8 mouse cellular contexts compared by ENCODE assay signal in genomic region chr10:24869760-24870290, GRCm38 (mm10). TPM values are rescaled to one million over a fixed set of nuclear protein-coding genes. Genes with fewer than 3 reads are reported as not detected.
DNase-seq lines count a peak whose midpoint lies in the region; ATAC-seq and TF ChIP-seq lines count a peak whose summit lies in the region.

Gene Med23 (plus strand): TSS chr10:24869986.

- H3K4me1 ChIP-seq in forebrain, embryonic 10.5 days: peaks cover 3% of the 10 kb centered on the region; the same call in 1 of the 2 replicates
- H3K4me1 ChIP-seq in heart, embryonic 15.5 days (replicated peaks): peaks cover 6% of the 10 kb centered on the region
- H3K4me1 ChIP-seq in liver, embryonic 14.5 days (replicated peaks; ENCODE audit: control insufficient read depth in 2 of 2, insufficient read depth in 2 of 2, low read length in 1 of 2): no peaks in the 10 kb centered on the region
- no peaks in the 10 kb centered on the region; the same call in 1 of the 2 replicates for H3K4me1 ChIP-seq in neural tube, embryonic 11.5 days (ENCODE audit: control insufficient read depth, insufficient read depth, low read length)
- no peaks in the 10 kb centered on the region for H3K4me1 ChIP-seq in stomach, postnatal 0 days (replicated peaks; ENCODE audit: control insufficient read depth, insufficient read depth)

- H3K9me3 ChIP-seq in forebrain, embryonic 10.5 days: no peaks in the 10 kb centered on the region
- H3K9me3 ChIP-seq in heart, embryonic 15.5 days (replicated peaks): no peaks in the 10 kb centered on the region
- no peaks in the 10 kb centered on the region for H3K9me3 ChIP-seq in liver, embryonic 14.5 days (ENCODE audit: control insufficient read depth, low read length)
- H3K9me3 ChIP-seq in neural tube, embryonic 11.5 days (ENCODE audit: control insufficient read depth, low read length): no peaks in the 10 kb centered on the region
- H3K9me3 ChIP-seq in stomach, postnatal 0 days (ENCODE audit: control insufficient read depth, low read length): no peaks in the 10 kb centered on the region

- peak; percentile 97 to 99 for DNase-seq in CD8-positive naive resting alpha-beta T cell, adult 2 months (ENCODE audit: low read depth in 2 of 2, low spot score in 2 of 2)
- DNase-seq in c-Kit-positive CD71-negative TER-119-negative erythroid progenitor cells, embryonic 14.5 days (ENCODE audit: low read depth): peak; percentile 97
- DNase-seq in forebrain, embryonic 10.5 days (ENCODE audit: extremely low spot score, low spot score): peak; percentile 94
- DNase-seq in kidney, postnatal 25 days: peak; percentile 97 to 98
- DNase-seq in liver, embryonic 14.5 days (ENCODE audit: low read depth in 3 of 3, low spot score in 3 of 3): peak; percentile 92 to 94 (median 93)
- peak; percentile 97 for DNase-seq in neural tube, embryonic 11.5 days (ENCODE audit: low spot score)
- DNase-seq in stomach, postnatal 0 days (ENCODE audit: low spot score): peak; percentile 98

- peak within 1 kb of the TSS; percentile 88 for H3K27ac ChIP-seq in forebrain, embryonic 10.5 days
- peak within 1 kb of the TSS; percentile 38; the same call in 1 of the 2 replicates for H3K27ac ChIP-seq in heart, embryonic 15.5 days
- peak within 1 kb of the TSS; percentile 37 for H3K27ac ChIP-seq in liver, embryonic 14.5 days
- H3K27ac ChIP-seq in neural tube, embryonic 11.5 days (ENCODE audit: low read depth, low read length): no peak within 1 kb of the TSS
- H3K27ac ChIP-seq in stomach, postnatal 0 days (replicated peaks): peak within 1 kb of the TSS; percentile 63

- TF ChIP-seq CTCF in liver, embryonic 14.5 days (IDR thresholded peaks at IDR 0.05; ENCODE audit: low read depth): peak; percentile 99
- TF ChIP-seq CTCF in stomach, postnatal 0 days (IDR thresholded peaks at IDR 0.05; ENCODE audit: low read depth): peak; percentile 97

- no peak for TF ChIP-seq EP300 in liver, embryonic 14.5 days (IDR thresholded peaks at IDR 0.05; ENCODE audit: low read depth)
- peak; percentile 88 for TF ChIP-seq EP300 in stomach, postnatal 0 days (optimal IDR thresholded peaks at IDR 0.05)

- H3K36me3 ChIP-seq in forebrain, embryonic 10.5 days (replicated peaks): peaks cover 40% of the 10 kb centered on the region
- H3K36me3 ChIP-seq in heart, embryonic 15.5 days: peaks cover 30% of the 10 kb centered on the region
- no peaks in the 10 kb centered on the region; the same call in 1 of the 2 replicates for H3K36me3 ChIP-seq in liver, embryonic 14.5 days (replicated peaks; ENCODE audit: control insufficient read depth, insufficient read depth, low read depth)
- H3K36me3 ChIP-seq in neural tube, embryonic 11.5 days (ENCODE audit: control insufficient read depth, insufficient read depth, low read length): 0 out of 2 replicates have a peak, but pooled peaks cover 4% of the 10 kb centered on the region
- H3K36me3 ChIP-seq in stomach, postnatal 0 days (ENCODE audit: control insufficient read depth, insufficient read depth, low read length): 0 out of 2 replicates have a peak, but pooled peaks cover 7% of the 10 kb centered on the region

- no peaks in the 10 kb centered on the region for H3K27me3 ChIP-seq in forebrain, embryonic 10.5 days (ENCODE audit: poor library complexity, severe bottlenecking)
- H3K27me3 ChIP-seq in heart, embryonic 15.5 days: no peaks in the 10 kb centered on the region
- no peaks in the 10 kb centered on the region for H3K27me3 ChIP-seq in liver, embryonic 14.5 days (ENCODE audit: control insufficient read depth, insufficient read depth, low read length)
- H3K27me3 ChIP-seq in neural tube, embryonic 11.5 days (ENCODE audit: control insufficient read depth, insufficient read depth, low read length): no peaks in the 10 kb centered on the region
- no peaks in the 10 kb centered on the region for H3K27me3 ChIP-seq in stomach, postnatal 0 days (ENCODE audit: control insufficient read depth, insufficient read depth, low read length)

- H3K4me2 ChIP-seq in heart, embryonic 15.5 days: peak within 1 kb of the TSS; percentile 64
- H3K4me2 ChIP-seq in liver, embryonic 14.5 days (ENCODE audit: low read depth): peak within 1 kb of the TSS; percentile 84
- peak within 1 kb of the TSS; percentile 55 for H3K4me2 ChIP-seq in neural tube, embryonic 11.5 days (ENCODE audit: low read depth)
- peak within 1 kb of the TSS; percentile 65 for H3K4me2 ChIP-seq in stomach, postnatal 0 days (replicated peaks; ENCODE audit: low read depth)

- peak within 1 kb of the TSS; percentile 91 for H3K9ac ChIP-seq in heart, embryonic 15.5 days
- H3K9ac ChIP-seq in liver, embryonic 14.5 days (replicated peaks): peak within 1 kb of the TSS; percentile 93
- H3K9ac ChIP-seq in neural tube, embryonic 11.5 days (ENCODE audit: low read length): peak within 1 kb of the TSS; percentile 84
- peak within 1 kb of the TSS; percentile 91 for H3K9ac ChIP-seq in stomach, postnatal 0 days (ENCODE audit: low read length)

- peak within 1 kb of the TSS; percentile 95 for H3K4me3 ChIP-seq in forebrain, embryonic 10.5 days
- H3K4me3 ChIP-seq in heart, embryonic 15.5 days: peak within 1 kb of the TSS; percentile 86
- peak within 1 kb of the TSS; percentile 90 to 99 for H3K4me3 ChIP-seq in liver, embryonic 14.5 days (ENCODE audit: insufficient read depth in 1 of 2, low read depth in 2 of 2, low read length in 2 of 2)
- H3K4me3 ChIP-seq in neural tube, embryonic 11.5 days (ENCODE audit: low read depth, low read length): peak within 1 kb of the TSS; percentile 79
- H3K4me3 ChIP-seq in stomach, postnatal 0 days (ENCODE audit: low read depth, low read length): peak within 1 kb of the TSS; percentile 98

- WGBS in forebrain, embryonic 10.5 days: under 1% methylated on average over 36 of the region's 36 CpGs
- WGBS in heart, embryonic 15.5 days: under 1% methylated on average over 36 of the region's 36 CpGs
- WGBS in liver, embryonic 14.5 days (ENCODE audit: insufficient replicate concordance): under 1% methylated on average over 36 of the region's 36 CpGs
- 0% methylated on average over 36 of the region's 36 CpGs for WGBS in neural tube, embryonic 11.5 days
- WGBS in stomach, postnatal 0 days: under 1% methylated on average over 36 of the region's 36 CpGs

- peak; percentile 100 for ATAC-seq in heart, embryonic 15.5 days (replicated peaks; ENCODE audit: insufficient number of reproducible peaks, insufficient read depth, low FRiP score, low read depth)
- peak; percentile 100 for ATAC-seq in liver, embryonic 14.5 days (ENCODE audit: insufficient read depth)
- peak; percentile 100 for ATAC-seq in neural tube, embryonic 11.5 days (ENCODE audit: insufficient read depth, low FRiP score, low TSS enrichment)
- peak; percentile 100 for ATAC-seq in stomach, postnatal 0 days (ENCODE audit: low FRiP score, low TSS enrichment)

RNA-seq across cellular contexts. Expression of gene Med23, which starts in this region (rescaled TPM):
- polyA plus RNA-seq in forebrain, embryonic 10.5 days (2016; fragmentation: Nextera tagmentation; extraction: Ambion mirVana): 26.0 and 26.8 TPM in 2 replicates
- polyA plus RNA-seq in heart, embryonic 15.5 days (2015; fragmentation: Nextera tagmentation; extraction: Ambion mirVana): 12.4 and 14.4 TPM in 2 replicates
- polyA plus RNA-seq in liver, embryonic 14.5 days (2012; rRNA removed): 7.3 and 7.4 TPM in 2 replicates
- polyA plus RNA-seq in liver, embryonic 14.5 days (2014; fragmentation: Nextera tagmentation; extraction: Ambion mirVana): 6.2 and 6.5 TPM in 2 replicates
- polyA plus RNA-seq in neural tube, embryonic 11.5 days (2014; fragmentation: Nextera tagmentation; extraction: Ambion mirVana): 31.4 and 32.9 TPM in 2 replicates
- 5.8 and 5.9 TPM in 2 replicates for polyA plus RNA-seq in stomach, postnatal 0 days (2015; fragmentation: Nextera tagmentation; extraction: Ambion mirVana)
